Mouse (Mus musculus): Measurements from ENCODE around the gene Nr2f1.

DNA sequence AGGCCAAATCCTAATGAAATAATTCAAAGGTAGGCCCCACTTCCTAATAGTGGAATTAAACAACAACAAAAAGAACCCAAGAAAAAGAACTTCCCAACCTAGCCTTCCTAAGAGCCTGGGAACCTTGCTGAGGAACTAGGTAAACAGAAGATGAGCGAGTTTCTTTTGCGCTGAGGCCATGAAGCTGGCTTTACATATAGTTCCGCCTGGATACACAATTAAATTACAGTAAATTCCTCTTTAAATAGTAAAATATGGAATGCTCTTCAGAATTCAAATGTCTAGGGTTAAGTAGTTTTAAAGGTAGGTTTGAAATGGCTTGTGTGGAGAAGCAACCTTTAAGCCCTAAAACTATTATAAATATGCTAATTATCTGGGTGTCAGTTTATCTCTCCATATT, 19.3 kb downstream of the Nr2f1 start:
- TF ChIP-seq CTCF (IDR thresholded peaks at IDR 0.05; ENCODE audit: control insufficient read depth, insufficient read depth, insufficient replicate concordance, low read depth, low read length), result no peak
- no peak for TF ChIP-seq POLR2A (IDR thresholded peaks at IDR 0.05; ENCODE audit: control insufficient read depth, low read depth, low read length)

Data from testis, adult 2 months (tissue).